Mouse (Mus musculus) midbrain, postnatal 0 days (tissue): Measurements from ENCODE around the gene Focad. TPM values are rescaled to one million over a fixed set of nuclear protein-coding genes. Genes with fewer than 3 reads are reported as not detected.

Source experiments
- ATAC-seq: fragments of 200-750 bp; cut with Nextera tagmentation; 2 replicates; pipeline ENCODE4 v1.8.0; 2017; ENCODE audit warnings: moderate number of reproducible peaks, mild to moderate bottlenecking, moderate TSS enrichment, moderate library complexity; ENCODE audit not compliant: low FRiP score
- DNase-seq: peaks from one replicate; pipeline ENCODE4 v3.0.0-alpha.2; 2015; ENCODE audit warnings: low spot score
- H3K27ac ChIP-seq: fragments of 300-500 bp; sonication (generic); 2 replicates; pipeline ENCODE4 v1.5.1; 2014; ENCODE audit warnings: low read depth, mild to moderate bottlenecking, low read length, mixed read lengths
- H3K27me3 ChIP-seq: fragments of 300-500 bp; sonication (generic); 2 replicates; pipeline ENCODE4 v1.6.1; 2014; ENCODE audit warnings: low read length, control low read depth, mixed read lengths; ENCODE audit not compliant: insufficient read depth
- H3K36me3 ChIP-seq: fragments of 300-500 bp; sonication (generic); 2 replicates; pipeline ENCODE4 v1.6.1; 2014; ENCODE audit warnings: low read length, control low read depth, mixed read lengths; ENCODE audit not compliant: insufficient read depth
- H3K4me1 ChIP-seq: fragments of 300-500 bp; sonication (generic); 2 replicates; pipeline ENCODE4 v1.6.1; 2014; ENCODE audit warnings: mild to moderate bottlenecking, control low read depth, antibody characterized with exemption, low read length, mixed read lengths; ENCODE audit not compliant: insufficient read depth
- H3K4me2 ChIP-seq: fragments of 300-500 bp; sonication (generic); 2 replicates; pipeline ENCODE4 v1.6.1; 2014; ENCODE audit warnings: low read depth, mild to moderate bottlenecking, low read length, mixed read lengths; ENCODE audit not compliant: poor library complexity, severe bottlenecking
- H3K4me3 ChIP-seq: fragments of 300-500 bp; sonication (generic); 2 replicates; pipeline ENCODE4 v1.5.1; 2014; ENCODE audit warnings: low read depth, mild to moderate bottlenecking, low read length, moderate library complexity
- H3K9ac ChIP-seq: fragments of 300-500 bp; sonication (generic); replicated peaks from 2 replicates; pipeline ENCODE4 v1.6.1; 2014; ENCODE audit warnings: mild to moderate bottlenecking, low read length, moderate library complexity, mixed read lengths; ENCODE audit not compliant: poor library complexity, severe bottlenecking
- H3K9me3 ChIP-seq: fragments of 300-500 bp; sonication (generic); 2 replicates; pipeline ENCODE4 v1.6.1; 2016; ENCODE audit warnings: low read length, control low read depth
- CTCF ChIP-seq: IDR thresholded peaks from 2 replicates; pipeline ENCODE4 v1.5.1; 2016; ENCODE audit warnings: antibody characterized with exemption, mild to moderate bottlenecking
- WGBS: fragments of 180-500 bp; shearing (Covaris S2); extraction: QIAGEN DNeasy Blood & Tissue Kit; methylation state at CpG from one replicate; pipeline ENCODE4 v1.1.7; 2014; 5-methylcytosine and 5-hydroxymethylcytosine counted together
- polyA plus RNA-seq: library from polyadenylated mRNA; unstranded; fragments of >200 nt; fragmentation: Nextera tagmentation; extraction: Ambion mirVana; gene quantifications from 2 replicates; pipeline ENCODE4 v1.2.1, GENCODE M21; 2015
- total RNA-seq: library from RNA; depleted of rRNA; stranded (reverse); fragments of >200 nt; gene quantifications from 2 replicates; pipeline ENCODE4 v1.2.3, GENCODE M21; 2014; rRNA removed

Focad gene
- total RNA-seq (35.2 and 36.9 TPM in 2 replicates), polyA plus RNA-seq (8.1 and 9.0 TPM in 2 replicates)

DNA sequence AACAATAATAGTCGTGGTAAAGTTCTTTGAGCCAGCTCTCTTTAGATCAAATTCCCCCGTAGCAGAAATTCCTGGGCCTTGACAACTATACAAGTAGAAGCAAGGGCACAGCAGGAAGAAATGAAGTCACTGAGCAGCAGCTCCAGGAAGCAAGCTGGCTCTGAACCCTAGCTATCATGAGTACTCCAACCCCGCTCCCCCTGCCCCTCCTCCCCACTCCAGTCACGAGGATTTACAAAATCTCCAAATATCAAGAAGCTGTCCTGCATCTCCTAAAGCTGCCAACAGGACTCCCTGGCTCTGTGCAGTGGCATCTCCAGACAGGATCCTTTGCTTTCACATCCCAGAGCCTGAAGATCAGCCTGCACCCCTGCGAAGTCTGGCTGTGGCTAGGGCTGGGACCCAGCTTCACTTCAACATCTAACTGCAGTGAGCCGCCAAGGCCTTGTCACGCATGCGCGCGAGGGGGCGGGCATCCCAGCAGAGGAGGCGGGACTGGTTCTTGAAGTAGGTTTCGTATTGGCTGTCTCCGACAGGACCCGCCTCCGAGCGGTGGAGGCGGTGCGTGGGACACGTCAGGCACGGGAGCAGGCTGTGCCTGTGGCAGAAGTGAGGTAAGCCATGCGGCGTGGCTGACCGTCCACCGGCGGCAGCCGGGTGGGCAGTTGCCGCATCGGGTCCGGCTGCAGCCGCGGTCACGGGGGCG, at the start of gene Focad:
TSS of gene Focad (plus strand) at position 568 of the 706 bp plus-strand sequence.
- Histone ChIP-seq H3K4me1 (no peaks in the 10 kb centered on the region), H3K27ac (peak within 1 kb of the TSS; percentile 75), H3K27me3 (no peaks in the 10 kb centered on the region), H3K4me3 (peak within 1 kb of the TSS; percentile 75), H3K9me3 (no peaks in the 10 kb centered on the region), H3K9ac (peak within 1 kb of the TSS; percentile 67), H3K36me3 (no peaks in the 10 kb centered on the region), H3K4me2 (peak within 1 kb of the TSS; percentile 79)
- TF ChIP-seq CTCF, result peak; percentile 54
- ATAC-seq (peak; percentile 99), DNase-seq (peak; percentile 98)
- WGBS, result 0% methylated on average over 34 of the region's 34 CpGs

DNA sequence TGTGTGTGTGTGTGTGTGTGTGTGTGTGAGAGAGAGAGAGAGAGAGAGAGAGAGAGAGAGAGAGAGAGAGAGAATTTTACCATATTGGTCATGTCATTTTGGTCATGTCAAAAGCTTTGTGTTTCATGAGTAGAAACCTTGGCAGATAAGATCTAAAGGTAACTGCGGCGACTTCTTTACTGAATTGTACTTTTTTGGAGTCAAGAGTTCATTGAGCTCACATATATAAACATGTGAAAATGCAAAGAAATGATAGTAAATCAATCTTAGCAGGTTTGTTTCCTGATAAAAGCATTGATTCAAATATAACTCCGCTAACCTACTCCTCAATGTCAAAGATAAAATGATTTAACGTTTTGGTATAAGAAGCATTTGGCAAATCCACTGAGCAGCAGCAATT, 49.3 kb upstream of the Focad start:
- Histone ChIP-seq H3K27me3 (no peaks in the 10 kb centered on the region), H3K27ac (no peak overlapping the region), H3K9ac (no peak overlapping the region), H3K4me1 (no peaks in the 10 kb centered on the region), H3K36me3 (no peaks in the 10 kb centered on the region), H3K4me2 (no peak overlapping the region), H3K4me3 (no peak overlapping the region), H3K9me3 (no peaks in the 10 kb centered on the region)
- DNase-seq (no peak), ATAC-seq (no peak)
- TF ChIP-seq CTCF, result no peak
- WGBS, result 84% methylated on average over 4 of the region's 4 CpGs

DNA sequence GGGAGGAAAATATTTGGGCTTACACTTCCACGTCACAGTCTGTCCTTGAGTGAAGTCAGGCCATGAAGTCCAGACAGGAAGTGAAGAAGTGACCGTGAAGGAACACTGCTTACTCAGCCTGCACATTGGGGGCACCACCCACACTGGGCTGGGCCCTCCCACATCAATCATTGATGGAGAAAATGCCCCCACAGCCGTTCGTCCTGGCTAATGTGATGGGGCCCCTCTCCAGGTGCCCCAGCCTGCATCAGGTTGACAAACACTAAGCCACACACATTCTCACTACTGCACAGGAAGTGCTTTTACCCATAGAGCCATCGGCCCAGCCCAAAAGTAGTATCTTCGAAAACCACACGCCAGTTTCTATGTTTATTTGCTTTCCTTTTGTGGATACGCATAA, 48.1 kb upstream of the Focad start:
- Histone ChIP-seq H3K4me2 (no peak overlapping the region), H3K9ac (no peak overlapping the region), H3K27ac (no peak overlapping the region), H3K4me3 (no peak overlapping the region), H3K27me3 (no peaks in the 10 kb centered on the region), H3K9me3 (no peaks in the 10 kb centered on the region), H3K36me3 (no peaks in the 10 kb centered on the region), H3K4me1 (no peaks in the 10 kb centered on the region)
- ATAC-seq (no peak), DNase-seq (no peak)
- TF ChIP-seq CTCF, result no peak
- WGBS, result 79% methylated on average over 8 of the region's 8 CpGs

DNA sequence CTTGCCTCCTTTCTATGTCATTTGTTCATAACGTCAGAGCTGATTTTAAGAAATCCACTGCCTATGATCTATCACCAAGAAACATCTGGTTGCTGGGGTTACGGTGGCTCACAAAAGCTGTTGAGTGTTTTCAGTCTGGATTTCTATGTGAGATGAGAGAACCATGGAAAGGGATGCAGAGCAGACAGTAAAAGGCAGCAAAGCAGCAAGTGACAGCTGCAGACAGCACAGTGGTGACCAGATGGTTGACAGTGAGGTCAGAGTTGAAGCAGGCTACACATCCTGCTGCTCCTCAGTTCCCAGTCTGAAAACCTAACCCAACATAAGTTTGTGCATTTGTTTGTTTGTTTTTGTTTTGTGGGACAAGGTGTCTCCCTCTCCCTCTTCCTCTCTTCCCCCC, 19.0 kb upstream of the Focad start:
- ATAC-seq, result no peak
- 52% methylated on average over 2 of the region's 2 CpGs for WGBS

DNA sequence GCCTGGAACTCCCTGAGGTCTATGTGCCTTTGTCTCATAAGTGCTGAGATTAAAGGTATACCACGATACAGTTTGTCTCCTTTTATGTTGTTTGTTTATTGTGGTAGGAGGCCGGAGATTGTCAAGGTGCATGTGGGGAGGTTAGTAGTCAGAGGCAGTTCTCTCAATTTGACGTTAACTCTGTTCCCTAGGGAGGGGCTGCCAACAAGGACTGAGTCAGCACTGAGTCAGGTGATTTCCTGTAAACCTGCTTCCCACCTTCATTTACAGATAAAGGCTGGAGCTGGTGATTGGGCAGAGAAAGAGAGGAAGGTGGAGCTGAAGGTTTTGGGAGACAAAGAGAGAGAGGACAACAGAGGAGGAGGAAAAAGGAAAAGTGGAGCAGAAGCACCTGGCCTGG, 15.4 kb upstream of the Focad start:
- Histone ChIP-seq H3K4me1 (no peaks in the 10 kb centered on the region), H3K4me2 (no peak overlapping the region), H3K9ac (no peak overlapping the region), H3K27ac (no peak overlapping the region), H3K36me3 (no peaks in the 10 kb centered on the region), H3K27me3 (no peaks in the 10 kb centered on the region), H3K9me3 (no peaks in the 10 kb centered on the region), H3K4me3 (no peak overlapping the region)
- no peak for ATAC-seq
- 82% methylated on average over 3 of the region's 3 CpGs for WGBS
- no peak for DNase-seq
- no peak for TF ChIP-seq CTCF

More for the DNA sequence above, 19.0 kb upstream of the Focad start:
- no peaks in the 10 kb centered on the region for H3K36me3 ChIP-seq
- no peaks in the 10 kb centered on the region for H3K4me1 ChIP-seq
- no peak overlapping the region for H3K4me2 ChIP-seq
- no peaks in the 10 kb centered on the region for H3K9me3 ChIP-seq
- TF ChIP-seq CTCF, result no peak
- no peaks in the 10 kb centered on the region for H3K27me3 ChIP-seq
- no peak for DNase-seq
- no peak overlapping the region for H3K9ac ChIP-seq
- H3K4me3 ChIP-seq, result no peak overlapping the region
- no peak overlapping the region for H3K27ac ChIP-seq

DNA sequence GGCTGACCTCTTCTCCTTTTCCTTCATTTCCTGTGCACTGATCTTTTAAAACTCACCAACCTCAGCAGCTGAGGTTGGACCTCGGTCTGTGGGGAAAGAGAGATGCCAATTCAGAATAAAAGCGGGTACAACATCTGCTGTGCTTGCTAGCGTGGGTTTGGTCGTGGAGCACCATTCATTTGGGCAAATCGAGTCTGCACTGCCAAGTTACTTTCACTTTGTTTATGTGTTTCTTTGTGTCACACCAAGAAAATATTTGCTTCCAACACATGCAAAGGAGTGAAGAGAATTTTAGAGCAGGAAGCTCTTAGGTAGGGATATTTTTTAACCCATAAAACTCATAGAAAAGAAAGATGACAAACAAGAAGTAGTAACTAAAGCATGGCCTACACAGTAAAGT, 13.0 kb upstream of the Focad start:
- no peak overlapping the region for H3K9ac ChIP-seq
- ATAC-seq, result no peak
- 78% methylated on average over 5 of the region's 5 CpGs for WGBS

More for the DNA sequence above, 13.0 kb upstream of the Focad start:
- no peak overlapping the region for H3K4me2 ChIP-seq
- H3K27ac ChIP-seq, result no peak overlapping the region
- no peak overlapping the region for H3K4me3 ChIP-seq
- no peak for TF ChIP-seq CTCF
- no peak for DNase-seq
- no peaks in the 10 kb centered on the region for H3K9me3 ChIP-seq
- no peaks in the 10 kb centered on the region for H3K4me1 ChIP-seq
- no peaks in the 10 kb centered on the region for H3K36me3 ChIP-seq
- no peaks in the 10 kb centered on the region for H3K27me3 ChIP-seq
